Mouse (Mus musculus) stomach, embryonic 16.5 days (tissue): Measurements from ENCODE around the gene Fkbp11. TPM values are rescaled to one million over a fixed set of nuclear protein-coding genes. Genes with fewer than 3 reads are reported as not detected.

Experiments used
- ATAC-seq: fragments of 200-750 bp; cut with Nextera tagmentation; 2 replicates; pipeline ENCODE4 v1.8.0; 2017; ENCODE audit warnings: moderate number of reproducible peaks, moderate TSS enrichment; ENCODE audit not compliant: insufficient read depth, low FRiP score
- H3K27ac ChIP-seq: fragments of 300-500 bp; sonication (generic); 2 replicates; pipeline ENCODE4 v1.5.1; 2014; ENCODE audit warnings: low read length
- H3K27me3 ChIP-seq: fragments of 300-500 bp; sonication (generic); 2 replicates; pipeline ENCODE4 v1.6.1; 2014; ENCODE audit warnings: low read length, control low read depth, mixed read lengths; ENCODE audit not compliant: control insufficient read depth, insufficient read depth
- H3K36me3 ChIP-seq: fragments of 300-500 bp; sonication (generic); 2 replicates; pipeline ENCODE4 v1.6.1; 2014; ENCODE audit warnings: low read length; ENCODE audit not compliant: control insufficient read depth, insufficient read depth
- H3K4me1 ChIP-seq: fragments of 300-500 bp; sonication (generic); 2 replicates; pipeline ENCODE4 v1.6.1; 2014; ENCODE audit warnings: low read length, control low read depth, mixed read lengths; ENCODE audit not compliant: control insufficient read depth, insufficient read depth
- H3K4me2 ChIP-seq: fragments of 300-500 bp; sonication (generic); 2 replicates; pipeline ENCODE4 v1.6.1; 2014; ENCODE audit warnings: low read depth, low read length, mixed read lengths
- H3K4me3 ChIP-seq: fragments of 300-500 bp; sonication (generic); replicated peaks from 2 replicates; pipeline ENCODE4 v1.5.1; 2014; ENCODE audit warnings: mild to moderate bottlenecking, low read length
- H3K9ac ChIP-seq: fragments of 300-500 bp; sonication (generic); 2 replicates; pipeline ENCODE4 v1.6.1; 2014; ENCODE audit warnings: low read length
- H3K9me3 ChIP-seq: fragments of 300-500 bp; sonication (generic); replicated peaks from 2 replicates; pipeline ENCODE4 v1.6.1; 2016; ENCODE audit warnings: low read length, control low read depth; ENCODE audit not compliant: control insufficient read depth
- WGBS: fragments of 180-500 bp; shearing (Covaris S2); extraction: QIAGEN DNeasy Blood & Tissue Kit; methylation state at CpG from one replicate; pipeline ENCODE4 v1.1.7; 2014; 5-methylcytosine and 5-hydroxymethylcytosine counted together
- polyA plus RNA-seq: library from polyadenylated mRNA; unstranded; fragments of >200 nt; fragmentation: Nextera tagmentation; extraction: Ambion mirVana; gene quantifications from 2 replicates; pipeline ENCODE4 v1.2.1, GENCODE M21; 2015

The Fkbp11 gene
- polyA plus RNA-seq, 1 experiment from 2014 or later = 130 TPM

DNA sequence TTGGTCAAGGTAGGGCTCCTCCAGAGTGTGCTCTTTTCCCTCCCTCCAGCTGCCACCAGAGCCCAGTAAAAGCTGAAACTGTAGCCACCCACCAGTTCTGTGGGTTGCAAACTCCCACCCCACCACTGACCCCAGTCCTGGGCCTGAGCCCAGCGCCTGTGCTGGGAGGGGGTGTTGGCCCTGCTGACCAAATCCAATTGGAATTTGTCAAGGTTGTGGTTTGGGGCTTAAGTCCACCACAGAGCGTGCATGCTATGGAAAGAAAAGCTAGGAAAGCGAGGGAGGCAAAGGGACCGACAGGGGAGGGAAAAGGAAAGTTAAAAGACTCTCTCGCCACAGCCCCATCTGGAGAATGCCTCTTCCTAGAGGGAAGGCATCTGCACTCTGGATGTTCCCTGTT lies 40.3 kb upstream of the Fkbp11 start:
- no peak overlapping the region for H3K4me3 ChIP-seq
- no peaks in the 10 kb centered on the region for H3K9me3 ChIP-seq
- no peak overlapping the region for H3K9ac ChIP-seq
- H3K36me3 ChIP-seq = no peaks in the 10 kb centered on the region
- peaks cover 24% of the 10 kb centered on the region for H3K27me3 ChIP-seq
- WGBS = 35% methylated on average over 5 of the region's 5 CpGs
- no peak overlapping the region for H3K4me2 ChIP-seq
- peaks cover 5% of the 10 kb centered on the region for H3K4me1 ChIP-seq
- no peak for ATAC-seq
- H3K27ac ChIP-seq = no peak overlapping the region

DNA sequence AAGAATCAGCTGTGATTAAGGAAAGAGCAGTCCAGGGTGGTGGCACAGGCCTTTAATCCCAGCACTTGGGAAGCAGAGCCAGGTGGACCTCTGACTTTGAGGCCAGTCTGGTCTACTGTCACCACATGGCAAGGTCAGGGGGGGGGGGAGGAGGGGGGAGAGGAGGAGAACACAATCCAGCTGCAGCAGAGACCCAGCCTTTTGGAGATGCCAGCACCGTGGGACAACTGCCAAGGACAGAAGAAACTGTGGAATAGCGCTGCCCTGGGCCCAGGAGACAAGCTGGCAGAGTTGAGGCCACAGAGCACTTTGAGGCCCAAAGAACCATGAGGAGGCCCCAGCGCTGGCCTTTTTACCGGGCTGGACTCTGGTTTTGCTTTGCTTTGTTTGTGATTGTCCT lies 37.9 kb upstream of the Fkbp11 start:
- Histone ChIP-seq H3K4me2 (no peak overlapping the region), H3K27me3 (peaks cover 7% of the 10 kb centered on the region), H3K9me3 (no peaks in the 10 kb centered on the region), H3K4me1 (peaks cover 15% of the 10 kb centered on the region), H3K4me3 (no peak overlapping the region), H3K36me3 (no peaks in the 10 kb centered on the region), H3K9ac (no peak overlapping the region), H3K27ac (no peak overlapping the region)
- ATAC-seq = no peak
- WGBS = 68% methylated on average over 4 of the region's 4 CpGs

GRCm38 (mm10) chr15:98762670-98763529 lies 34.9 kb upstream of the Fkbp11 start, which contains the start of gene Arf3:
TSS of gene Arf3 (minus strand) at chr15:98763214.
- Histone ChIP-seq H3K9ac (peak within 1 kb of the TSS; percentile 84), H3K9me3 (no peaks in the 10 kb centered on the region), H3K4me1 (peaks cover 15% of the 10 kb centered on the region), H3K36me3 (no peaks in the 10 kb centered on the region; the same call in 1 of the 2 replicates), H3K27me3 (no peaks in the 10 kb centered on the region), H3K4me3 (peak within 1 kb of the TSS; percentile 97), H3K4me2 (peak within 1 kb of the TSS; percentile 92), H3K27ac (peak within 1 kb of the TSS; percentile 86)
- ATAC-seq = peak; percentile 95
- WGBS = under 1% methylated on average over 75 of the region's 76 CpGs

GRCm38 (mm10) chr15:98762201-98762621 lies 34.2 kb upstream of the Fkbp11 start:
- Histone ChIP-seq H3K27me3 (no peaks in the 10 kb centered on the region), H3K4me1 (peaks cover 15% of the 10 kb centered on the region), H3K36me3 (no peaks in the 10 kb centered on the region; the same call in 1 of the 2 replicates), H3K9me3 (no peaks in the 10 kb centered on the region), H3K27ac (peak overlapping the region; percentile 86), H3K4me3 (peak overlapping the region; percentile 97), H3K4me2 (peak overlapping the region; percentile 92), H3K9ac (peak overlapping the region; percentile 84)
- ATAC-seq = peak; percentile 87
- under 1% methylated on average over 22 of the region's 24 CpGs for WGBS

DNA sequence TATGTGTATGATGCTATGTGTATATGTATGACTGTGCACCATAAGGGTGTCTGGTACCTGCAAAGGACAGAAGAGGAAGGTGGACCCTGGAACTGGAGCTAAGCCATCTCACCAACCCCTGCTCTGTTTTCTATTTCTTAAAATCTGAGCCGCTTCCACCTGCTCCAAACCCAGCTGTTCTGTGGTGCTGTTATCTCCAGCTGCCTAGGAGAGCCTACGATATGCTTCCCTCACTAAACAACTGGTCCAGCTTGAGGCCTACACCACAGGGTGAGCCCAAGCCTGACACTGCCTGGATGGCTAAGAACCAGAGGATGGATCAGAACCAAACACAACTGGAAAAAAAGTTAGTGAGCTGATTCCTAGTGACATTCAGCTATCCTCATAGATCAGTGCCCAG lies 26.1 kb upstream of the Fkbp11 start:
- H3K36me3 ChIP-seq = no peaks in the 10 kb centered on the region; the same call in 1 of the 2 replicates
- H3K4me3 ChIP-seq = no peak overlapping the region
- no peaks in the 10 kb centered on the region for H3K9me3 ChIP-seq
- H3K4me1 ChIP-seq = 0 out of 2 replicates have a peak, but pooled peaks cover 5% of the 10 kb centered on the region
- no peak overlapping the region for H3K4me2 ChIP-seq
- ATAC-seq = no peak
- WGBS = 75% methylated on average over 2 of the region's 2 CpGs
- H3K27ac ChIP-seq = no peak overlapping the region
- no peaks in the 10 kb centered on the region for H3K27me3 ChIP-seq
- H3K9ac ChIP-seq = no peak overlapping the region

DNA sequence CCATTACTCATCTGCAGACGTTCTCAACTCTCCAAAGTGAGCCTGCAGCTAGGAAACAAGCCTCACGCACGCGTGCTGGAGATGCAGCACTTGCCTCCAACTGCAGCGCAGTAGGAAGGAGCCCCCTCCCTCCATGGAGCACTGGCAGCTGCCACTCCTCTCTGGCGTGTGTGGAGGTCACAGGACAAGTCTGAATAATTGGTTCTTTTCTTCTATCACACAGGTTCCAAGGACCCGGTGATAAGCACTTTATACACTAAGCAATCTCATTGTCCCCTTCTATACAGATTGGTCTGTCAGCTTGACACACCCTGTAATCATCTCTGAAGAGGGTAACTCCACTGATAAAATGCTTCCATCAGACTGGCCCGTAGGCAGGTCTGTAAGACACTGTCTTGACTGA lies 25.0 kb upstream of the Fkbp11 start:
- Histone ChIP-seq H3K27ac (no peak overlapping the region), H3K4me3 (no peak overlapping the region), H3K36me3 (no peaks in the 10 kb centered on the region), H3K9me3 (no peaks in the 10 kb centered on the region), H3K27me3 (no peaks in the 10 kb centered on the region), H3K4me1 (peaks cover 8% of the 10 kb centered on the region), H3K9ac (no peak overlapping the region), H3K4me2 (no peak overlapping the region)
- 69% methylated on average over 8 of the region's 8 CpGs for WGBS
- ATAC-seq = no peak

GRCm38 (mm10) chr15:98749093-98749492 lies 21.1 kb upstream of the Fkbp11 start:
- Histone ChIP-seq H3K4me2 (no peak overlapping the region), H3K36me3 (no peaks in the 10 kb centered on the region), H3K4me1 (peaks cover 11% of the 10 kb centered on the region), H3K9me3 (no peaks in the 10 kb centered on the region), H3K27me3 (no peaks in the 10 kb centered on the region), H3K4me3 (no peak overlapping the region), H3K9ac (no peak overlapping the region), H3K27ac (no peak overlapping the region)
- ATAC-seq = no peak
- WGBS = 92% methylated on average over 2 of the region's 2 CpGs

DNA sequence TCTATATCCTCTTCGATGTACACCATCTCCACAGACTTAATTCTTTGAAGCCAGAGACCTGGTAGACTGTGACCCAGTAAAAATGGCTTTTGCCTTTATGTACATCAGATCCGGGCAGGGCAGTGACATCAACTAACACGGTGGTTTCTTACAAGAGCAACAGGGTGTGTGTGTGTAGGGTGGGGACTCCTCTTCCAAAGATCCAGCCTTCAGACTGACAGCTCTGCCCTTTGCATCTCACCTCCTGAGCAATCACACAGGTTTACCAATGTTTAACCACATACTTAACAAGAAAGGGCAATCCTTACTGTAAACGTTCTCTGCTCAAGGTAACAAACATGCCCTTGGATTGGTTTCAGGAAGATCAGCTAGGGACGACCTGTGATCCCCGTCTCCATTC lies 19.3 kb upstream of the Fkbp11 start:
- H3K4me2 ChIP-seq = no peak overlapping the region
- no peak overlapping the region for H3K9ac ChIP-seq
- ATAC-seq = no peak
- 0 out of 2 replicates have a peak, but pooled peaks cover 2% of the 10 kb centered on the region for H3K36me3 ChIP-seq
- peaks cover 6% of the 10 kb centered on the region for H3K4me1 ChIP-seq
- peak overlapping the region; percentile 21; the same call in 1 of the 2 replicates for H3K27ac ChIP-seq
- H3K9me3 ChIP-seq = no peaks in the 10 kb centered on the region
- no peaks in the 10 kb centered on the region for H3K27me3 ChIP-seq
- 61% methylated on average over 6 of the region's 6 CpGs for WGBS
- no peak overlapping the region for H3K4me3 ChIP-seq

DNA sequence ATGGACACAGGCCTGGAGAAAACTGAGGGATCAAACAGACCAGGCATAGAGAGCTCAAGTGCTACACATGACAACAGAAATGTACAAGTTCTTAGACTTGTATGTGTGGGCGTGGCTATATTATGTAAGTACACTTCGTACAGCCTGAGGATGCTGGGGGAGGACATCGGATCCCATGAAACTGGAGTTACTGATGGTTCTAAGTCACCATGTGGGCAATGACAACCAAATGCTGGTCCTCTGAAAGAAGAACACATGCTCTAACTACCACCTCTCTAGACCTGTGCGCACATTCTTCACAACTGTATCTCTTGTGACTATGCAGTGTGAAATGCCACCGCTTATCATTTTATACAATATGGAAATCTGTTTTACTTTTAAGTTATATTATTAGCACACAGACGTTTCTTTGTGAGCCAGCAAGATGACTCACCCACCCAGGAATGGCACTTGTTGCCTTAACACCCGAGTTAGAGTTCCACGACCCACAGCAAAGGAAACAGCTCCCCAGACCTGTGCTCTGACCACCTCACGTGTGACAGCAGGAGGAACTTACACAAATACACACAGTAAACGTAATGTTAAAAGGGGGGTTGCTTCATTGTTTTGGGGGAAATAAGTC lies 18.5 kb upstream of the Fkbp11 start:
- peaks cover 6% of the 10 kb centered on the region for H3K4me1 ChIP-seq
- H3K4me2 ChIP-seq = no peak overlapping the region
- H3K9me3 ChIP-seq = no peaks in the 10 kb centered on the region
- WGBS = 69% methylated on average over 10 of the region's 10 CpGs
- H3K36me3 ChIP-seq = 0 out of 2 replicates have a peak, but pooled peaks cover 4% of the 10 kb centered on the region
- no peak overlapping the region for H3K9ac ChIP-seq
- H3K27ac ChIP-seq = peak overlapping the region; percentile 21; the same call in 1 of the 2 replicates
- ATAC-seq = peak; percentile 25; the same call in 1 of the 2 replicates
- no peak overlapping the region for H3K4me3 ChIP-seq
- no peaks in the 10 kb centered on the region for H3K27me3 ChIP-seq
